Mouse (Mus musculus) ES-E14 (cell line): ENCODE results near the gene Gucy2f. TPM values are rescaled to one million over a fixed set of nuclear protein-coding genes. Genes with fewer than 3 reads are reported as not detected.

Experiments used
- DNase-seq: peaks from one replicate; pipeline ENCODE4 v3.0.0-alpha.2; 2013; ENCODE audit warnings: low read depth, low spot score
- H3K27ac ChIP-seq: 2 replicates; pipeline ENCODE4 v1.5.1; 2012; ENCODE audit warnings: low read depth, mild to moderate bottlenecking, low read length, moderate library complexity, mixed read lengths; ENCODE audit not compliant: poor library complexity, insufficient read depth, severe bottlenecking
- H3K36me3 ChIP-seq: 2 replicates; pipeline ENCODE4 v1.6.1; 2012; ENCODE audit warnings: mild to moderate bottlenecking, low read length, moderate library complexity, mixed read lengths; ENCODE audit not compliant: control insufficient read depth, poor library complexity, insufficient read depth, severe bottlenecking
- H3K4me1 ChIP-seq, 2 experiments: fragments of 150-350 bp in 1 of 2; sonication (generic) in 1 of 2; 2 replicates each; pipeline ENCODE4 v1.6.1; 2012; ENCODE audit warnings: low read length in 2 of 2, mild to moderate bottlenecking in 1 of 2, mixed read lengths in 1 of 2; ENCODE audit not compliant: control insufficient read depth in 2 of 2, insufficient read depth in 2 of 2, poor library complexity in 1 of 2
- H3K4me3 ChIP-seq, 2 experiments: fragments of 150-350 bp in 1 of 2; sonication (generic) in 1 of 2; 2 replicates each; pipeline ENCODE4 v1.5.1; 2012; ENCODE audit warnings: low read length in 2 of 2, low read depth in 1 of 2, mild to moderate bottlenecking in 1 of 2, mixed read lengths in 1 of 2; ENCODE audit not compliant: insufficient read depth in 1 of 2, poor library complexity in 1 of 2, severe bottlenecking in 1 of 2
- H3K9ac ChIP-seq: 2 replicates; pipeline ENCODE4 v1.6.1; 2012; ENCODE audit warnings: low read depth, mild to moderate bottlenecking, low read length, mixed read lengths; ENCODE audit not compliant: poor library complexity, insufficient read depth, severe bottlenecking
- H3K9me3 ChIP-seq: fragments of 150-350 bp; sonication (generic); 2 replicates; pipeline ENCODE4 v1.6.1; 2012; ENCODE audit warnings: low read depth, mild to moderate bottlenecking, low read length; ENCODE audit not compliant: control insufficient read depth, insufficient read depth
- CHD2 ChIP-seq: IDR thresholded peaks from 2 replicates; pipeline ENCODE4 v1.6.1; 2014; ENCODE audit warnings: mild to moderate bottlenecking, low read depth, low read length, inconsistent platforms
- HCFC1 ChIP-seq: IDR thresholded peaks from 2 replicates; pipeline ENCODE4 v1.6.1; 2012; ENCODE audit warnings: low read length, inconsistent platforms, borderline replicate concordance; ENCODE audit not compliant: insufficient read depth
- MAFK ChIP-seq: IDR thresholded peaks from 2 replicates; pipeline ENCODE4 v1.6.1; 2014; ENCODE audit warnings: mild to moderate bottlenecking, low read depth, low read length, inconsistent platforms; ENCODE audit not compliant: insufficient read depth
- ZC3H11A ChIP-seq: IDR thresholded peaks from 2 replicates; pipeline ENCODE4 v1.6.1; 2012; ENCODE audit warnings: low read depth, mild to moderate bottlenecking, inconsistent platforms, low read length, borderline replicate concordance
- ZNF384 ChIP-seq: IDR thresholded peaks from 2 replicates; pipeline ENCODE4 v1.6.1; 2012; ENCODE audit warnings: low read depth, low read length, inconsistent platforms
- in situ Hi-C, 2 experiments: fragments of 600-800 bp; cut with MboI; formaldehyde crosslinking; loops; one replicate each; pipeline ENCODE4 v1.15.1; 2025; ENCODE audit warnings: low sequenced_read_pairs in 2 of 2, inconsistent platforms in 1 of 2; ENCODE audit not compliant: unreplicated experiment in 2 of 2
- total RNA-seq: library from RNA; depleted of rRNA; stranded (reverse); fragments of 300-350 nt; gene quantifications from 2 replicates; pipeline ENCODE4 v1.2.3, GENCODE M21; 2012; rRNA removed

The Gucy2f gene
- total RNA-seq, 1 experiment, result not detected

DNA sequence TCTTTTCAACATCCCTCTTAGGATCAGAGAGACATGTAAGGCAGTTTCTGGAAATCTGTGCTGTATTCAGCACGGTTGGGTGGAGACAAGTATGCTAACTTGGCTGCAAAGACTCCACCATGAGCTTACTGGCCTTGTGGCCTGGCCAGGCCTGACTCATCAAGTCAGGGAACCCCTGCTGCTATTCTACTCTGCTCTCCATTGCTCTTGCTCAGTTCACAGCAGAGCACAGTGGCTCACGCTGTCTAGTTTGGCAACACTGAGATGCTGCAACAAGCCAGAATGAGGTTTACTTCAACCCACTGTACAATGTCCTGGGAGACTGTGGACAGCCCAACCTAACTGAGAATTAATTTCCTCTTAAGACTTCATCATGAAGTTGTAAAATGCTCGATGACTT is 134.1 kb downstream of the Gucy2f start:
- DNase-seq, result no peak
- no peaks in the 10 kb centered on the region for H3K9me3 ChIP-seq
- no peak overlapping the region for H3K4me3 ChIP-seq
- no peak for TF ChIP-seq ZNF384
- no peak for TF ChIP-seq ZC3H11A
- TF ChIP-seq CHD2, result no peak
- no peak for TF ChIP-seq HCFC1
- TF ChIP-seq MAFK, result no peak
- H3K27ac ChIP-seq, result no peak overlapping the region
- in situ Hi-C loops, result no loop called here
- H3K9ac ChIP-seq, result no peak overlapping the region
- H3K4me1 ChIP-seq, result no peaks in the 10 kb centered on the region
- H3K36me3 ChIP-seq, result no peaks in the 10 kb centered on the region

Other genes with a start within 250 kb of the Gucy2f start
- gene Nxt2, start 29.8 kb upstream of the Gucy2f start, total RNA-seq, result 10.1 and 10.6 TPM in 2 replicates
- 0.62 and 0.63 TPM in 2 replicates for gene Kcne1l, start 109.4 kb upstream of the Gucy2f start, total RNA-seq
- 23.9 and 28.5 TPM in 2 replicates for gene Acsl4, start 193.6 kb upstream of the Gucy2f start, total RNA-seq